In the genomic region with DNA sequence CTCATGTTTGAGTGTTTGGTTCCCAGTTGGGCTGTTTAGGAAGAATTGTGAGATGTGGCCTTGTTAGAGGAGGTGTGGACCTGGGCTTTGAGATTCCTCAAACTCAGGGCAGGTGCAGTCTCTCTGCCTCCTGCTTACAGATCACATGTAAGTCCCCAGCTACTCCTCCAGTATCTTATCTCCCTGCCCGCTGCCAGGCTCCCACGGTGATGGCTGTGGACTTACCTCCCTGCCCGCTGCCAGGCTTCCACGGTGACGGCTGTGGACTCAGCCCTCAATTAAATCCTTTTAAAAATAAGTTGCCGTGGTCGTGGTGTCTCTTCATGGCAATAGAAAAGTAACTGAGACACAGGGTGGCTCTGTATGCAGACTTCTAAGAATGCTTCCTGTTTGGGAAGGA, we compare ENCODE assay signal across 23 mouse cellular contexts.
"Had no signal": no experiment of that assay in that cellular context is flagged by ENCODE, and none has a peak within 500 bp of the region (broad histone marks: within the 10 kb centered on the region; RNA-seq: fewer than 3 reads in every experiment).

No protein-coding gene starts in this region.

- DNase-seq: kidney, adult 9 months; kidney, postnatal 14 days; kidney, postnatal 4 days; left cerebral cortex, postnatal 4 days; liver; lung, adult 18-20 months; lung, postnatal 10 days; lung, postnatal 36 days; right cerebral cortex, adult 18-20 months; right cerebral cortex, postnatal 14 days; right cerebral cortex, postnatal 4 days; thymus, adult 2 months; thymus, postnatal 36 days had no signal

- H3K4me3 ChIP-seq: limb, embryonic 13.5 days; liver, embryonic 12.5 days; liver, embryonic 15.5 days; lung, embryonic 15.5 days; megakaryocyte, embryonic 14.5 days; midbrain, embryonic 10.5 days; midbrain, embryonic 13.5 days; myocyte had no signal

- H3K9ac ChIP-seq: limb, embryonic 13.5 days; liver, embryonic 12.5 days; liver, embryonic 15.5 days; lung, embryonic 15.5 days; midbrain, embryonic 13.5 days had no signal

- H3K36me3 ChIP-seq: limb, embryonic 13.5 days; liver, embryonic 12.5 days; liver, embryonic 15.5 days; lung, embryonic 15.5 days; midbrain, embryonic 10.5 days; midbrain, embryonic 13.5 days had no signal

- H3K9me3 ChIP-seq: limb, embryonic 13.5 days; liver, embryonic 12.5 days; liver, embryonic 15.5 days; lung, embryonic 15.5 days; midbrain, embryonic 10.5 days; midbrain, embryonic 13.5 days had no signal

- ATAC-seq: liver, embryonic 12.5 days; midbrain, embryonic 13.5 days; midbrain, embryonic 16.5 days had no signal

- H3K27ac ChIP-seq: limb, embryonic 13.5 days; liver, embryonic 12.5 days; liver, embryonic 15.5 days; lung, embryonic 15.5 days; midbrain, embryonic 10.5 days; midbrain, embryonic 13.5 days; stomach, postnatal 0 days had no signal

- H3K4me2 ChIP-seq: limb, embryonic 13.5 days; liver, embryonic 12.5 days; liver, embryonic 15.5 days; lung, embryonic 15.5 days; midbrain, embryonic 13.5 days had no signal
